21 mouse cellular contexts compared by ENCODE assay signal in genomic region chr8:126855914-126856313, GRCm38 (mm10).
A peak's percentile ranks its signal among the peaks of the same experiment; 100 is the strongest.
DNase-seq lines count a peak whose midpoint lies in the region; TF ChIP-seq lines count a peak whose summit lies in the region.
"Had no signal": no experiment of that assay in that cellular context is flagged by ENCODE, and none has a peak within 500 bp of the region (broad histone marks: within the 10 kb centered on the region; RNA-seq: fewer than 3 reads in every experiment).

No protein-coding gene starts in this region.

- H3K79me2 ChIP-seq in MEL (ENCODE audit: control insufficient read depth, insufficient read depth, low read length, poor library complexity) (no peaks in the 10 kb centered on the region), macrophage (ENCODE audit: inconsistent target) (no peaks in the 10 kb centered on the region)

- TF ChIP-seq CTCF in MEL (IDR thresholded peaks at IDR 0.05 in 2 of 3, conservative IDR thresholded peaks at IDR 0.05 in 1 of 3; ENCODE audit: control insufficient read depth in 1 of 3, insufficient read depth in 1 of 3, low read depth in 2 of 3, low read length in 3 of 3, poor library complexity in 1 of 3, severe bottlenecking in 1 of 3): no peak
- no peak for TF ChIP-seq CTCF in cerebellum, adult 2 months (IDR thresholded peaks at IDR 0.05; ENCODE audit: borderline replicate concordance, insufficient read depth, low read depth, low read length)

- H3K36me3 ChIP-seq in MEL (ENCODE audit: control insufficient read depth in 1 of 2, insufficient read depth in 2 of 2, low read length in 2 of 2) (peaks cover 0 to 28% of the 10 kb centered on the region in 2 experiments; a peak in 2 of 4 replicates), macrophage (ENCODE audit: inconsistent target) (no peaks in the 10 kb centered on the region)
- H3K36me3 ChIP-seq: heart, embryonic 13.5 days; midbrain, embryonic 15.5 days; stomach, embryonic 15.5 days had no signal

- H3K4me3 ChIP-seq in MEL (ENCODE audit: control insufficient read depth in 1 of 2, insufficient read depth in 1 of 2, low read depth in 2 of 2, low read length in 2 of 2) (no peak overlapping the region), macrophage (ENCODE audit: inconsistent target) (no peak overlapping the region)
- no peak overlapping the region for H3K4me3 ChIP-seq in cerebellum, adult 2 months (replicated peaks; ENCODE audit: insufficient read depth, low read depth, low read length)
- H3K4me3 ChIP-seq: heart, embryonic 13.5 days; megakaryocyte, embryonic 14.5 days; midbrain, embryonic 15.5 days; myocyte; stomach, embryonic 15.5 days had no signal

- no peaks in the 10 kb centered on the region for H3K27me3 ChIP-seq in MEL (ENCODE audit: control insufficient read depth in 1 of 2, insufficient read depth in 2 of 2, low read length in 2 of 2)
- H3K27me3 ChIP-seq in cerebellum, adult 2 months (ENCODE audit: control insufficient read depth, insufficient read depth, low read length): no peaks in the 10 kb centered on the region
- H3K27me3 ChIP-seq: heart, embryonic 13.5 days; megakaryocyte, embryonic 14.5 days; midbrain, embryonic 15.5 days; stomach, embryonic 15.5 days had no signal

- no peak for TF ChIP-seq RAD21 in MEL (IDR thresholded peaks at IDR 0.05; ENCODE audit: low read depth, low read length)

- H3K9ac ChIP-seq in MEL (ENCODE audit: control insufficient read depth, low read depth, low read length, poor library complexity, severe bottlenecking): no peak overlapping the region
- H3K9ac ChIP-seq: midbrain, embryonic 15.5 days; stomach, embryonic 15.5 days had no signal

- H3K9me3 ChIP-seq in MEL (replicated peaks; ENCODE audit: insufficient read depth, low read length): no peaks in the 10 kb centered on the region
- H3K9me3 ChIP-seq: heart, embryonic 13.5 days; midbrain, embryonic 15.5 days; stomach, embryonic 15.5 days had no signal

- no peak for TF ChIP-seq POLR2A in MEL (IDR thresholded peaks at IDR 0.05; ENCODE audit: control insufficient read depth in 1 of 2, insufficient read depth in 1 of 2, low read depth in 1 of 2, low read length in 2 of 2, poor library complexity in 1 of 2)
- no peak for TF ChIP-seq POLR2A in cerebellum, adult 2 months (IDR thresholded peaks at IDR 0.05; ENCODE audit: borderline replicate concordance, insufficient read depth, low read length)

- H3K4me1 ChIP-seq in MEL (ENCODE audit: control insufficient read depth in 1 of 2, insufficient read depth in 2 of 2, low read length in 2 of 2): peaks cover 14 to 43% of the 10 kb centered on the region in 2 experiments
- H3K4me1 ChIP-seq in cerebellum, adult 2 months (ENCODE audit: control insufficient read depth, insufficient read depth, low read length): no peaks in the 10 kb centered on the region

- TF ChIP-seq EP300 in MEL (IDR thresholded peaks at IDR 0.05; ENCODE audit: low read depth in 1 of 2, low read length in 2 of 2): no peak

- 26% methylated on average over 5 of the region's 5 CpGs for WGBS in macrophage (ENCODE audit: missing documents)
- WGBS in cerebellum, adult 2 months: 89% methylated on average over 5 of the region's 5 CpGs

- DNase-seq in thymus, postnatal 25 days: peak; percentile 45
- DNase-seq in thymus, adult 18-20 months: no peak
- no peak for DNase-seq in MEL (ENCODE audit: low read depth, low spot score)
- DNase-seq in right cerebral cortex, adult 18-20 months: no peak
- no peak for DNase-seq in cerebellum, adult 2 months
- no peak for DNase-seq in cerebellum, adult 11-12 months
- DNase-seq: adrenal gland, postnatal 10 days; cerebellum, postnatal 36 days; gastrocnemius, postnatal 10 days; heart, postnatal 36 days; kidney, adult 8-10 months; kidney, postnatal 25 days; liver; lung, postnatal 14 days; right cerebral cortex, postnatal 4 days had no signal

- H3K27ac ChIP-seq in MEL (ENCODE audit: control insufficient read depth, low read depth, low read length) (no peak overlapping the region), macrophage (peak overlapping the region; percentile 33; the same call in 1 of the 2 replicates)
- no peak overlapping the region for H3K27ac ChIP-seq in cerebellum, adult 2 months (ENCODE audit: insufficient read depth, low read length)
- H3K27ac ChIP-seq: heart, embryonic 13.5 days; midbrain, embryonic 15.5 days; stomach, embryonic 15.5 days had no signal

TF ChIP-seq in MEL, 35 proteins besides CTCF, POLR2A, EP300 and RAD21:
- no peak for TF ChIP-seq MAZ (IDR thresholded peaks at IDR 0.05; ENCODE audit: low read depth, low read length)
- TF ChIP-seq MAFK (IDR thresholded peaks at IDR 0.05; ENCODE audit: borderline replicate concordance, low read depth, low read length): 0 out of 2 replicates have a peak, but pooled peaks have one; percentile 11
- no peak for TF ChIP-seq HCFC1 (IDR thresholded peaks at IDR 0.05; ENCODE audit: low read depth, low read length)
- no peak for TF ChIP-seq MAX (IDR thresholded peaks at IDR 0.05; ENCODE audit: low read length)
- TF ChIP-seq ETS1 (IDR thresholded peaks at IDR 0.05; ENCODE audit: low read depth, low read length): no peak
- no peak for TF ChIP-seq TCF12 (IDR thresholded peaks at IDR 0.05; ENCODE audit: low read depth, low read length)
- TF ChIP-seq ZKSCAN1 (IDR thresholded peaks at IDR 0.05; ENCODE audit: low read depth, low read length): no peak
